Mouse (Mus musculus) limb, embryonic 12.5 days (tissue): ENCODE data around the gene Trim11. TPM values are rescaled to one million over a fixed set of nuclear protein-coding genes. Genes with fewer than 3 reads are reported as not detected.

Experiments used
- ATAC-seq: fragments of 200-750 bp; cut with Nextera tagmentation; 2 replicates; pipeline ENCODE4 v1.8.0; 2017; ENCODE audit warnings: low read depth, moderate TSS enrichment; ENCODE audit not compliant: insufficient number of reproducible peaks, insufficient read depth, low FRiP score, low TSS enrichment
- H3K27ac ChIP-seq: fragments of 300-500 bp; sonication (generic); 2 replicates; pipeline ENCODE4 v1.5.1; 2016; ENCODE audit warnings: mild to moderate bottlenecking, moderate library complexity
- H3K27me3 ChIP-seq: fragments of 300-500 bp; sonication (generic); 2 replicates; pipeline ENCODE4 v1.6.1; 2016; ENCODE audit warnings: mild to moderate bottlenecking, moderate library complexity
- H3K36me3 ChIP-seq: fragments of 300-500 bp; sonication (generic); 2 replicates; pipeline ENCODE4 v1.6.1; 2016; ENCODE audit warnings: mild to moderate bottlenecking, moderate library complexity
- H3K4me1 ChIP-seq: fragments of 300-500 bp; sonication (generic); replicated peaks from 2 replicates; pipeline ENCODE4 v1.6.1; 2016
- H3K4me2 ChIP-seq: fragments of 300-500 bp; sonication (generic); 2 replicates; pipeline ENCODE4 v1.6.1; 2016; ENCODE audit warnings: mild to moderate bottlenecking, moderate library complexity
- H3K4me3 ChIP-seq: fragments of 300-500 bp; sonication (generic); replicated peaks from 2 replicates; pipeline ENCODE4 v1.5.1; 2016; ENCODE audit warnings: mild to moderate bottlenecking
- H3K9ac ChIP-seq: fragments of 300-500 bp; sonication (generic); replicated peaks from 2 replicates; pipeline ENCODE4 v1.6.1; 2016; ENCODE audit warnings: mild to moderate bottlenecking, moderate library complexity
- H3K9me3 ChIP-seq: fragments of 300-500 bp; sonication (generic); 2 replicates; pipeline ENCODE4 v1.6.1; 2016; ENCODE audit warnings: mild to moderate bottlenecking, moderate library complexity
- WGBS: fragments of 180-500 bp; shearing (Covaris S2); methylation state at CpG from one replicate; pipeline ENCODE4 v1.1.7; 2016; 5-methylcytosine and 5-hydroxymethylcytosine counted together
- polyA plus RNA-seq: library from polyadenylated mRNA; unstranded; fragments of >200 nt; fragmentation: Nextera tagmentation; extraction: Ambion mirVana; gene quantifications from 2 replicates; pipeline ENCODE4 v1.2.1, GENCODE M21; 2016

The Trim11 gene
- polyA plus RNA-seq, 1 experiment from 2014 or later = 22.4 TPM

- no peak overlapping the region for H3K27ac ChIP-seq
- H3K4me3 ChIP-seq = no peak overlapping the region
- no peak overlapping the region for H3K4me2 ChIP-seq
- H3K9me3 ChIP-seq = no peaks in the 10 kb centered on the region
- H3K27me3 ChIP-seq = no peaks in the 10 kb centered on the region
- no peak overlapping the region for H3K9ac ChIP-seq
- peaks cover 35% of the 10 kb centered on the region for H3K4me1 ChIP-seq
- peaks cover 47% of the 10 kb centered on the region for H3K36me3 ChIP-seq
- WGBS = 55% methylated on average over 14 of the region's 14 CpGs
- no peak for ATAC-seq
These were observed 3.9 kb downstream of the Trim11 start for GRCm38 (mm10) chr11:58981541-58982447.

GRCm38 (mm10) chr11:58982471-58983097, 4.7 kb downstream of the Trim11 start:
- 91% methylated on average over 18 of the region's 18 CpGs for WGBS
- Histone ChIP-seq H3K27me3 (no peaks in the 10 kb centered on the region), H3K36me3 (peaks cover 55% of the 10 kb centered on the region), H3K4me3 (no peak overlapping the region), H3K4me1 (peaks cover 31% of the 10 kb centered on the region), H3K4me2 (no peak overlapping the region), H3K9me3 (no peaks in the 10 kb centered on the region), H3K27ac (no peak overlapping the region), H3K9ac (no peak overlapping the region)
- ATAC-seq = no peak

- Histone ChIP-seq H3K36me3 (peaks cover 68% of the 10 kb centered on the region), H3K9ac (no peak overlapping the region), H3K9me3 (no peaks in the 10 kb centered on the region), H3K4me2 (no peak overlapping the region), H3K4me3 (no peak overlapping the region), H3K27ac (no peak overlapping the region), H3K4me1 (peaks cover 28% of the 10 kb centered on the region), H3K27me3 (no peaks in the 10 kb centered on the region)
- ATAC-seq = no peak
- WGBS = 90% methylated on average over 6 of the region's 6 CpGs
These were observed 5.9 kb downstream of the Trim11 start for GRCm38 (mm10) chr11:58983691-58984341.

GRCm38 (mm10) chr11:58984657-58985056, 6.8 kb downstream of the Trim11 start:
- Histone ChIP-seq H3K9me3 (no peaks in the 10 kb centered on the region), H3K27ac (no peak overlapping the region), H3K4me2 (no peak overlapping the region), H3K9ac (no peak overlapping the region), H3K36me3 (peaks cover 76% of the 10 kb centered on the region), H3K4me3 (no peak overlapping the region), H3K27me3 (no peaks in the 10 kb centered on the region), H3K4me1 (peaks cover 20% of the 10 kb centered on the region)
- 93% methylated on average over 7 of the region's 7 CpGs for WGBS
- ATAC-seq = no peak

GRCm38 (mm10) chr11:58985299-58985917, 7.5 kb downstream of the Trim11 start:
- peaks cover 84% of the 10 kb centered on the region for H3K36me3 ChIP-seq
- 93% methylated on average over 3 of the region's 3 CpGs for WGBS
- no peak for ATAC-seq
- H3K4me2 ChIP-seq = no peak overlapping the region
- H3K9ac ChIP-seq = no peak overlapping the region
- H3K9me3 ChIP-seq = no peaks in the 10 kb centered on the region
- no peak overlapping the region for H3K27ac ChIP-seq
- H3K27me3 ChIP-seq = no peaks in the 10 kb centered on the region
- peaks cover 12% of the 10 kb centered on the region; the same call in 1 of the 2 replicates for H3K4me1 ChIP-seq
- H3K4me3 ChIP-seq = no peak overlapping the region

GRCm38 (mm10) chr11:58989166-58989565, 11.3 kb downstream of the Trim11 start:
- 91% methylated on average over 4 of the region's 4 CpGs for WGBS
- H3K27me3 ChIP-seq = peaks cover 21% of the 10 kb centered on the region
- no peak overlapping the region for H3K27ac ChIP-seq
- H3K9ac ChIP-seq = no peak overlapping the region
- H3K4me3 ChIP-seq = no peak overlapping the region
- peaks cover 71% of the 10 kb centered on the region for H3K36me3 ChIP-seq
- no peak for ATAC-seq
- H3K4me2 ChIP-seq = no peak overlapping the region
- no peaks in the 10 kb centered on the region for H3K9me3 ChIP-seq
- peaks cover 3% of the 10 kb centered on the region; the same call in 1 of the 2 replicates for H3K4me1 ChIP-seq

GRCm38 (mm10) chr11:58990141-58990540, 12.2 kb downstream of the Trim11 start:
- H3K4me3 ChIP-seq = no peak overlapping the region
- H3K9me3 ChIP-seq = no peaks in the 10 kb centered on the region
- peaks cover 11% of the 10 kb centered on the region for H3K4me1 ChIP-seq
- H3K27ac ChIP-seq = no peak overlapping the region
- H3K4me2 ChIP-seq = no peak overlapping the region
- H3K36me3 ChIP-seq = peaks cover 61% of the 10 kb centered on the region
- WGBS = 85% methylated on average over 17 of the region's 17 CpGs
- no peak for ATAC-seq
- no peak overlapping the region for H3K9ac ChIP-seq
- peaks cover 31% of the 10 kb centered on the region for H3K27me3 ChIP-seq

- H3K36me3 ChIP-seq = peaks cover 55% of the 10 kb centered on the region
- H3K4me3 ChIP-seq = no peak overlapping the region
- peaks cover 11% of the 10 kb centered on the region for H3K4me1 ChIP-seq
- 81% methylated on average over 9 of the region's 9 CpGs for WGBS
- no peak overlapping the region for H3K9ac ChIP-seq
- H3K27ac ChIP-seq = no peak overlapping the region
- no peaks in the 10 kb centered on the region for H3K9me3 ChIP-seq
- H3K4me2 ChIP-seq = no peak overlapping the region
- no peak for ATAC-seq
- peaks cover 38% of the 10 kb centered on the region for H3K27me3 ChIP-seq
These were observed 12.9 kb downstream of the Trim11 start for GRCm38 (mm10) chr11:58990794-58991193.

GRCm38 (mm10) chr11:58991911-58992310, 14.0 kb downstream of the Trim11 start:
- 84% methylated on average over 3 of the region's 3 CpGs for WGBS
- no peak overlapping the region for H3K4me3 ChIP-seq
- H3K4me1 ChIP-seq = peaks cover 11% of the 10 kb centered on the region
- no peaks in the 10 kb centered on the region for H3K9me3 ChIP-seq
- H3K9ac ChIP-seq = no peak overlapping the region
- H3K4me2 ChIP-seq = no peak overlapping the region
- peaks cover 43% of the 10 kb centered on the region for H3K36me3 ChIP-seq
- H3K27me3 ChIP-seq = peaks cover 43% of the 10 kb centered on the region
- no peak overlapping the region for H3K27ac ChIP-seq
- ATAC-seq = no peak

- no peak overlapping the region for H3K27ac ChIP-seq
- WGBS = 73% methylated on average over 6 of the region's 6 CpGs
- H3K4me2 ChIP-seq = no peak overlapping the region
- H3K4me1 ChIP-seq = peaks cover 11% of the 10 kb centered on the region
- no peak overlapping the region for H3K9ac ChIP-seq
- no peaks in the 10 kb centered on the region for H3K9me3 ChIP-seq
- H3K36me3 ChIP-seq = peaks cover 31% of the 10 kb centered on the region
- ATAC-seq = no peak
- H3K4me3 ChIP-seq = no peak overlapping the region
- peaks cover 43% of the 10 kb centered on the region for H3K27me3 ChIP-seq
These were observed 15.3 kb downstream of the Trim11 start for GRCm38 (mm10) chr11:58993091-58993670.
